ENCODE assay signal across 7 mouse cellular contexts in genomic region chr19:32486106-32486724, GRCm38 (mm10). TPM values are rescaled to one million over a fixed set of nuclear protein-coding genes. Genes with fewer than 3 reads are reported as not detected.
DNase-seq lines count a peak whose midpoint lies in the region; ATAC-seq lines count a peak whose summit lies in the region.
"Not testable (repeated sequence)": the region's sequence is repeated elsewhere in the genome, so short reads cannot be mapped to it uniquely, and the experiment has no call there.

No protein-coding gene starts in this region.

- H3K4me3 ChIP-seq in embryonic facial prominence, embryonic 14.5 days (ENCODE audit: low read depth, low read length), result peak overlapping the region; percentile 81
- peak overlapping the region; percentile 73 for H3K4me3 ChIP-seq in limb, embryonic 15.5 days
- peak overlapping the region; percentile 73 for H3K4me3 ChIP-seq in midbrain, embryonic 16.5 days (ENCODE audit: low read depth, low read length)

- peak overlapping the region; percentile 86 for H3K4me2 ChIP-seq in embryonic facial prominence, embryonic 14.5 days (ENCODE audit: low read depth, low read length)
- peak overlapping the region; percentile 73 for H3K4me2 ChIP-seq in limb, embryonic 15.5 days
- peak overlapping the region; percentile 70 for H3K4me2 ChIP-seq in midbrain, embryonic 16.5 days (ENCODE audit: low read length)

- peaks cover 18% of the 10 kb centered on the region for H3K4me1 ChIP-seq in embryonic facial prominence, embryonic 14.5 days (ENCODE audit: control insufficient read depth, insufficient read depth, low read length)
- H3K4me1 ChIP-seq in limb, embryonic 15.5 days, result peaks cover 18% of the 10 kb centered on the region
- peaks cover 21% of the 10 kb centered on the region for H3K4me1 ChIP-seq in midbrain, embryonic 16.5 days (ENCODE audit: control insufficient read depth, insufficient read depth, low read length)

- peak; percentile 80 for DNase-seq in adrenal gland, postnatal 14 days
- peak; percentile 77 for DNase-seq in embryonic facial prominence, embryonic 14.5 days (ENCODE audit: low spot score)
- DNase-seq in heart, adult 9 months (ENCODE audit: low spot score in 2 of 2), result peak; percentile 56 to 57
- DNase-seq in kidney, adult 9 months, result peak; percentile 76
- peak; percentile 85 to 86 for DNase-seq in spleen, postnatal 10 days (ENCODE audit: low spot score in 2 of 2)

- 0% methylated on average over 17 of the region's 47 CpGs for WGBS in embryonic facial prominence, embryonic 14.5 days
- under 1% methylated on average over 47 of the region's 47 CpGs for WGBS in limb, embryonic 15.5 days
- under 1% methylated on average over 44 of the region's 47 CpGs for WGBS in midbrain, embryonic 16.5 days

- H3K36me3 ChIP-seq in embryonic facial prominence, embryonic 14.5 days (ENCODE audit: control insufficient read depth, insufficient read depth, low read length); limb, embryonic 15.5 days; midbrain, embryonic 16.5 days (ENCODE audit: control insufficient read depth, insufficient read depth, low read length): not testable (repeated sequence)

- H3K9me3 ChIP-seq in embryonic facial prominence, embryonic 14.5 days (ENCODE audit: control insufficient read depth, low read length); limb, embryonic 15.5 days; midbrain, embryonic 16.5 days (replicated peaks; ENCODE audit: control insufficient read depth, low read length, poor library complexity, severe bottlenecking): not testable (repeated sequence)

- H3K27ac ChIP-seq in embryonic facial prominence, embryonic 14.5 days (replicated peaks; ENCODE audit: low read depth, low read length), result peak overlapping the region; percentile 83
- H3K27ac ChIP-seq in limb, embryonic 15.5 days, result peak overlapping the region; percentile 88
- peak overlapping the region; percentile 88 for H3K27ac ChIP-seq in midbrain, embryonic 16.5 days (ENCODE audit: low read length)

- H3K9ac ChIP-seq in embryonic facial prominence, embryonic 14.5 days (ENCODE audit: low read depth, low read length), result peak overlapping the region; percentile 79
- H3K9ac ChIP-seq in limb, embryonic 15.5 days, result peak overlapping the region; percentile 79
- H3K9ac ChIP-seq in midbrain, embryonic 16.5 days (ENCODE audit: low read depth, low read length), result peak overlapping the region; percentile 83

- not testable (repeated sequence) for H3K27me3 ChIP-seq in embryonic facial prominence, embryonic 14.5 days (replicated peaks; ENCODE audit: control insufficient read depth, insufficient read depth, low read length); limb, embryonic 15.5 days; midbrain, embryonic 16.5 days (ENCODE audit: control insufficient read depth, insufficient read depth, low read depth, low read length)

- peak; percentile 90 for ATAC-seq in embryonic facial prominence, embryonic 14.5 days (ENCODE audit: low read depth)
- peak; percentile 79 for ATAC-seq in limb, embryonic 15.5 days (ENCODE audit: insufficient number of reproducible peaks, low FRiP score, low TSS enrichment, low read depth)
- ATAC-seq in midbrain, embryonic 16.5 days, result peak; percentile 93

RNA-seq across cellular contexts. Expression of gene Minpp1, which starts 0.6 kb away (rescaled TPM):
- total RNA-seq in adrenal gland, postnatal 14 days (2021), result 31.8 and 34.9 TPM in 2 replicates
- 61.7 and 64.3 TPM in 2 replicates for polyA plus RNA-seq in embryonic facial prominence, embryonic 14.5 days (2014; fragmentation: Nextera tagmentation; extraction: Ambion mirVana)
- 63.7 and 67.2 TPM in 2 replicates for polyA plus RNA-seq in limb, embryonic 15.5 days (2015; fragmentation: Nextera tagmentation; extraction: Ambion mirVana)
- 64.4 and 65.4 TPM in 2 replicates for polyA plus RNA-seq in midbrain, embryonic 16.5 days (2015; fragmentation: Nextera tagmentation; extraction: Ambion mirVana)

RNA-seq across cellular contexts. Expression of gene Rpl9-ps6, which starts 19.8 kb away (rescaled TPM):
- total RNA-seq in adrenal gland, postnatal 14 days (2021), result 59.3 and 74.3 TPM in 2 replicates
- polyA plus RNA-seq in embryonic facial prominence, embryonic 14.5 days (2014; fragmentation: Nextera tagmentation; extraction: Ambion mirVana), result 151 and 180 TPM in 2 replicates
- 101 and 122 TPM in 2 replicates for polyA plus RNA-seq in limb, embryonic 15.5 days (2015; fragmentation: Nextera tagmentation; extraction: Ambion mirVana)
- 44.7 and 48.2 TPM in 2 replicates for polyA plus RNA-seq in midbrain, embryonic 16.5 days (2015; fragmentation: Nextera tagmentation; extraction: Ambion mirVana)

Comparison
In these comparisons a context has a peak if more than half of its experiments do, and no peak if none do; other contexts are left out.
1. Peak in every context shown above with its lines: DNase-seq, ATAC-seq, H3K4me3 ChIP-seq and H3K27ac ChIP-seq.